Mouse (Mus musculus) kidney, postnatal 36 days (tissue): Measurements from ENCODE around the gene Snx4.

ENCODE experiments used
- DNase-seq, 2 experiments: peaks; one replicate each; pipeline ENCODE4 v3.0.0; 2021 to 2022; ENCODE audit warnings: mixed read lengths in 2 of 2

Snx4 gene

DNA sequence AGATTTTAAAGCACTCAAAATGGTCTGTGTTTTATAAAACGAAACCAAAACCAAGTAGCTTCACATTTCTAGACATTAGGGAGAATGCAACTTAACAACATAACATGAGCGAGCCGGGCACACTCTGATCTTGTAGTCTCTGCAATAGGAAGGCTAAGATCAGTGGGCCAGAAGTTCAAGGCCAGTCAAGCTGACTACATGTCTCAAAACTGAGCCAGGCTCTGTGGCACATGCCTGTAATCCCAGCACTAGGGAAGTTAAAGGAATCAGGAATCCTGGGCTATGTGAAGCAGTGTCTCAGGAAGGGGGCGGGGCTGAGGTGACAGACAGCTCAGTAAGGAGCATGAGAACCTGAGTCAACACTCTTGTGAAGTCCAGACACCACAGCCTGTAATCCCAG, 93.6 kb downstream of the Snx4 start:
- DNase-seq, result peak in 1 of 2 experiments; percentile 46

DNA sequence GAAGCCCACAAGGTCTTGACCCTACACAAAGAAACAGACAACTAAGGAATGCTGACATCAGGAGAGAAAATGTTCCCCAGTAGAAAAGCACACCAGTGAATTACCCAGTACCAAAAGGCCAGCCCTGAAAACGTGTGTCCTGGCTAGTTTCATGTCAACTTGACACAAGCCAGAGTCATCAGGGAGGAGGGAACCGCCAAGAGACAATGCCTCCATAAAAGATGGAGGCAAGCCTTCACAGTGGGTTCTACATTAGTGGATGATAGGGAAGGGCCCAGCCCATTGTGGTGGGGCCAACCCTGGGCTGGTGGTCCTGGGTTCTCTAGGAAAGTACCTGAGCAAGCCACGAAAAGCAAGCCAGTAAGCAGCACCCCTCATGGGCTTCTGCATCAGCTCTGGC, 95.1 kb downstream of the Snx4 start:
- no peak for DNase-seq

DNA sequence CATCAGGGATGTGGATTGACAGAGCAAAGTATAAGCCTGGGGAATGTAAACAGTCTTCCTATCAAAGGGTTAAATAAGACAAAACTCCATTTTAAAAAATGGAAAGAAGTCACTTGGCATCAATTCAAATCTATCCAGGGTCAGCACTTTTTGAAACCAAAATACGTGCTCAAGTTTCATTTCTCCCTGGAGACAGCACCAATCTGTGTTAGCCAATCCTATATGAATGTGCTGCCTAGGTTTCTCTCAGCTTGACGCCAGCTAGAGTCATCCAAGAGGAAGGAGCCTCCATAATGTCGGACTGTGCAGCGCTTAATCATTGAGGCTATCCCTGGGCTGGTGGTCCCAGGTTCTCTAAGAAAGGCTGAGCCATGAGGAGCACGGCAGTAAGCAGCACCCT, 95.9 kb downstream of the Snx4 start:
- DNase-seq, result no peak
